Mouse (Mus musculus) CD4-positive, CD25-positive, alpha-beta regulatory T cell, adult 2 months (primary cell): ENCODE results near the gene Cym.

Experiments
- DNase-seq: peaks from one replicate; pipeline ENCODE4 v3.0.0-alpha.2; 2012; ENCODE audit warnings: low read depth, low spot score

The Cym gene

DNA sequence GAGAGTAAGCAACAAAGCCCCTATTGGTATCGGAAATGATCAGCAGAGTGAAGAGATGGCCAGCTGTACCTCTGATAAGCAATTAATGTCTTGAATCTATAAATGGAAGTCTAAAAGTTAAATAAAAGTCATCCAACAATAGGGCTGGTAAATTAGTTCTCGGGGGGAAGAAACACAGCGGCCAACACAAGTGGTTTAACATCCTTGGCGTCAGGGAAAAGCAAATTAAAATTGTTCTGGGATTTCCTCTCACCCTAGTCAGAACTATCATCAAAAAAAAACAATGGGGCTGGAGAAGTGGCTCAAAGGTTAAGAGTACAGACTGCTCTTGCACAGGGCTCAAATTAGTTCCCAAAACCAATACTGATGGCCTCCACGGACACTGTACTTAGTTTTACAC lies 4.3 kb upstream of the Cym start:
- DNase-seq: no peak

DNA sequence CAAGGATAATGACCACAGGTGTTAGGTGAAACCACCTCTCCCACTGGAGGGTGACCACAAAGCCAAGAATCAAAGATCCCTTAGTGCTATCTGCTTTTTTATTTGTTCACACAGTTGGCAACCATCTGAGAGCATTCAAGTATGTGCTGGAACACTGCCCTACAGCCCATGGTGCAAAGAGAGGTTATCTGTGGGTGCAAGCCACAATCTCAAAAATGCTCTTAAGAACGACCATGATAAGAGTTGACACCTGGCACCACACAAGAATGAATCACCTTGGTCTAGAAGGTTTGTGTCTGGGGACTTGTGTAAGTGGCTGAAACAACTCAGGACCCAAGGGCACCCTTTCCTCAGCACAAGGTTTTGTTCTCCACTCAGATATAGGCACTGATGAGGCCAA lies 1.7 kb upstream of the Cym start:
- no peak for DNase-seq

GRCm38 (mm10) chr3:107218572-107218971 lies 3.0 kb downstream of the Cym start:
- DNase-seq: no peak

- no peak for DNase-seq
Observed at GRCm38 (mm10) chr3:107217101-107217480, 4.4 kb downstream of the Cym start.

- DNase-seq: no peak
Observed at GRCm38 (mm10) chr3:107216400-107217100, 5.0 kb downstream of the Cym start.

DNA sequence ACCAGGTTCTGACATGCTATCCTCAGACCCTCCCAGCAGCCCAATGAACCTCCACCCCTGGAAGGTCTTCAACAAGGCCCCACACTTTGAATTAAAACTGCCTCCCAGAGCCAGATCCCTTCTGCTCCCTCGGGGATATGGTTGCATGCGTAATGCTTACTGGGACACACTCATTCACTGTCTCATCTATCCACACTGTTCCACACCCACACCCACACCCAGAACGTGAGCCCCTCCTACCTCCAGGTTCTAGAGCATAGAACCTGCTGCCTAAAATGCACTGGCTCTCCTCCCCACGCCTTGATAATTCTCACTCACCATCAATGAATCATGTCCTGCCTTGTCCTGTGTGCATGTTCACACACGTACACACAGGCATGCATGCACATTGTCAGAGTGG lies 6.9 kb downstream of the Cym start:
- DNase-seq: no peak

- no peak for DNase-seq
Observed at GRCm38 (mm10) chr3:107207625-107208253, 13.8 kb downstream of the Cym start.

DNA sequence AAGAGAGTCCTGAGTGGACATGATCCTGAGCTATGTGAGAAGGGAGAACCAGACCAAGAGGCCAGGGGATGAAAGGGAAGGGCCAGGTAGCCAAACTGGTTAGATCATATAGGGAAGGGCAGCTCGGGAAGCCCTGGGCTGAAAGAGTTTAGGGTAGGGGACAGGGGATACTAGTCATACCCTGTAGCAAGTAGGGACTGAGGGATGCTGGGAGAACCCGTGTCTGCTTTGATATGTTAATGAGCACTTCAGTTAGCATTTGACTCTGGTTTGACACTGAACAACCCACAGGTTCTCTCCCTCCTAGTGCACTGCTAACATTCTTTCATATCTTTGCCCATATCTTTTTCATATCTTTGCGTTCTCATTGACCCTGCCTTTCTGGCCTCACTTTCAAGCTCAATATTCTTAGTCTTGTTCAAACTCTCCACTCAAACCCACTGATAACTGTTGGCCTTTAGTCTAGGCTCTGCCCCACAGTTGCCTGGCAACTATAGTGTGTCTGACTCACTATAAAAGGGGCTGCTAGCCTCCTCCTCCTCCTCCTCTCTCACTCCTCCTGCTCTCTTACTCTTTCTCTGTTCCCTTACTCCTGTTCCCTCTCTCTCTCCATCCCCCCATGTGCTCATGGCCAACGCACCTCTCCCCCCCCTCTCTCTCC lies 14.9 kb downstream of the Cym start:
- peak; percentile 50 for DNase-seq

DNA sequence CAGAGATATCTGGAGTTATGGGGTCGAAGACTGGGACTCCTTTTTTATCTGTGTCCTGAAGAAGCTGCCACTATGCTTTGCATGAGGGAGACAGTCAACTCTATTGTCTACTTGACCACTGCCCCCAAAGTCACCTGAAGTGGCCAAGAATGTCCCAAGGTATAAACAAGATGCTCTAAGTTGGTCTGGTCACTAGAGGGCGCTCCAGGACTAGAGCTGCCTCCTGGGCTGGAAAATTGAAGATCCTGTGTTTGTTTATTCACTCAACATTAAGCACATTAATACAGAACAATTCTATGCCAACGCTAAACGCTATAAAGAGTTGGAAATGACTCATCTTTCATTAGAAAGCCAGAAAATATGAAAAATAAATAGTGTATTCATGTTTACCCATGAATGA lies 15.5 kb downstream of the Cym start:
- DNase-seq: peak; percentile 88

- no peak for DNase-seq
Observed at GRCm38 (mm10) chr3:107205170-107205569, 16.4 kb downstream of the Cym start.

DNA sequence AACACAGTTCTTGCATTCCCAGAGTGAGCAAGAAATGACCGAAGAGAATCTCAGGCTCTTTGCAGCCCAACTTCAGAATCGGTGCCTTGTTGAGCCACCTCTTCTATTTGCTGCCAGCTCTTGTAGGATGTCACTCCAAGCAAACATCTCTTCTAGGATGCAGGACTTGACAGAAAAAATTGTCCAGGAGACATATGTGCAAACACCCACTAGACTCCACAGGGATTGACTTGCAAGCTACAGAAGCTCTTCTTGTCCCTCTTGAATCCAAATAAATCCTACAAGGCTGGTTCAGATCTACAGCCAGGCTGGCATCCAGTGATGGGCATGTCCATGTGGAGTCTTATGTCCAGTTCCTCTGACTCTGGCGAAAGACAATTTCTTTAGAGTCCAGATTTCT lies 17.1 kb downstream of the Cym start:
- no peak for DNase-seq

- no peak for DNase-seq
Observed at GRCm38 (mm10) chr3:107201310-107202180, 20.0 kb downstream of the Cym start.

GRCm38 (mm10) chr3:107188226-107188899 lies 33.2 kb downstream of the Cym start:
- DNase-seq: peak; percentile 71

DNA sequence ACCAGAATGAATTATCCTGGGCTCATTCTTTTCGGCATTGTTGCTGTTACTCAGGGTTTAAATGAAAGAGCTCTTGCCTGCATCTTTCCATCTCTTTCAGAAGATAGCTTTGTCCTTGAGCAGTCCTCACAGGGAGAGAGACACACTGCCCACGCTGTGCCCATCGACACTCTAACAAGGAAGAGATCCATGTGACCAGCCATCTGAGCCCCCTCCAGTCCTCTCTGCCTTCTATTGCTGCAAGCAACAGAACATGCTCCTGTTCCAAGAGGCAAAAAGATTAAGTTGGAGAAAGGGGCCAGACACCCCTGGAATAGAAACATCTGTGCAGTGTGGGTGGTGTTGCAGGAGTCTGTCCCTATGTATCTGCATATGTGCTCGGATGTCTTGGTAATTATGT lies 34.5 kb downstream of the Cym start:
- no peak for DNase-seq

DNA sequence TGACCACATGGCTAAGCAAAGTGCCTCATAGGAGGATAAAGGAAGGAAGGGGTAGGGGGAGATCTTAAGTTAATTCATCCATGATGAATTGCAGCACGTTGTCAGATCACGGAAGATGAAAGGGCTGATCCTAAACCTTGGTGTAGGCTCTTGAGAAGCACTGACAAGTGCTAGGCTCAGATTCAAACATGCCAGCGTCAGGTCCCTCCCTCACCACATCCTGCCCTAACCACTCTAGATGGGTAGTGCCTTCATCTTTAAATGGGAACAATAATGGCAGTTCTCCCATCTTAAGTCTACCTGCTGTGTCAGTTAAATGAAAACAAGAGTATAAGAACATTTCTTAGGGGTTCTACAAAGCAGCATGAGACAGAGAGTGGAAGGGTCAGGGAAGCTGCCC lies 35.9 kb downstream of the Cym start:
- peak; percentile 58 for DNase-seq

DNA sequence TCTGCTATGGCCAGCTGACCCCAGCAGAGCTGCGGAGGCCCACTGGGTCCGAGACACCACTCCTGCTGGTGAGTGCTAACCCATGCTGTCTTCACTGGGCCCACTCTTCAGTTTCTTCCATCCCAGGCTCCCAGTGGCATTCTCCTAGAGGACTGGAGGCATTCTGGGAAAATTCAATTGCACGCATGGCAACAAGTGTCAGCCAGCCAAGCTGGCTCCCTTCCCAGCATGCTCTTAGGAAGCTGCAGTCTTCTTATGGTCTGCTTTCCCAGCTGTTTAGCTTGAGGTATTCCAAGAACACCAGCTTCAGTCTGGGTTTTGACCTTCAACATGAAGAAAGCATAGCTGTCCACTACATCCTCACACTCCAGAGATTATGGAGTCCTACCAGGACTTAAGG lies 38.4 kb downstream of the Cym start:
- no peak for DNase-seq

DNA sequence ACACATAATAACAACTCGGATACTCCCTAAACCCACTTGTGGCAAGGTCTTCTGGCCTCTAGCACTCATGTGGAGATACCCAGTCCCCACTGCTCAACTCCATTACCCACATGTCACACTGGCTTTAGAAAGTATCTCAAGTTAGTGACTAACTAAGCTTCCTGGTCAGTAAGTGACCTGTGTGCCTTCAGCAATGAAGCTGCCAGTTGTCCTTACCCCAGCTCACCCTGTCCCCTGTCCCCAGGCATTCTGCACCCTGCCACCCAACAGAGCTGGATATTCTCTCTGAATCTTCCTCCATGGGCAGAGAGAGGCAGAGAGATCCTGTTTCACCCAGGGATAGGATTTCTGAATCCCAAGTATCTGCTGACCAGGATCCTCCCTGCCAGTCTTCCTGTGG lies 38.8 kb downstream of the Cym start, which contains the start of gene Kcna10:
TSS of gene Kcna10 (plus strand) at position 301 of the 400 bp plus-strand sequence.
- no peak for DNase-seq

DNA sequence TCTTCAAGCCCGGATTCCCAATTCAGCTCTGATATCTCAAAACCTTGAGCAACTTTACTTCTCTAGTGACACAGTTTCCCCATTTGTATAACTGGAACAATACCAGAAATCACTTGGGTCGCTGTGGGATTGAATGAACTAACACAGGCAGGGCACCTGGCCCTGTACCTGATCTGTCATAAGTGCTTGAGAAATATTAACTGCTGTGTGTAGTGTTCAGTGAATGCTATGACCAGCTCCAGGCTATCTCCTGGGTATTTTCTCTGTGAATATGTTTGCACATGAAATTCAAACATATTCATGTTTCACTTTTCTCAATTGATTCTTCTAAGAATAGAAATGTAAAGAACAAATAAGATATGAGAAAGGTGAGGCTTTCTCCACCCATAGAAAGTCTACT lies 40.7 kb downstream of the Cym start:
- no peak for DNase-seq

DNA sequence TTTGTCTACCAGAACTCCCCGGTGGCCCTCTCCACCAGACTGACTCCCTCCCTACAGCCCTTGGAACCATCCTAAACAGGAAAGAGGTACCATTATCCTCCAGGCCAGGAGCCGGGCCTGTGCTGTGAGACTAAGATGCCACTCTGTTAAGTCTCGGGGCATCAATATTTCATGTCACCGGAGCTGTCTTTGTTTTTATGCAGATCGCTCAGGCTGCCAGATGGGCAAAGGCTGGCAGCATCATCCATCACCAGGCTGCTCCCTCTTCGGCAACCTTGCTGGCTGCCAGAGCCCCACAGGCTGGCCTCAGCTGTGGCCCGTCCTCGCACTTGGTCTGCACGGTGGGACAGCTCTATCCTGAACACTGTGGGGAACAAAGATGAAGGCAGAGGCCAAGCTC lies 45.0 kb downstream of the Cym start:
- no peak for DNase-seq

DNA sequence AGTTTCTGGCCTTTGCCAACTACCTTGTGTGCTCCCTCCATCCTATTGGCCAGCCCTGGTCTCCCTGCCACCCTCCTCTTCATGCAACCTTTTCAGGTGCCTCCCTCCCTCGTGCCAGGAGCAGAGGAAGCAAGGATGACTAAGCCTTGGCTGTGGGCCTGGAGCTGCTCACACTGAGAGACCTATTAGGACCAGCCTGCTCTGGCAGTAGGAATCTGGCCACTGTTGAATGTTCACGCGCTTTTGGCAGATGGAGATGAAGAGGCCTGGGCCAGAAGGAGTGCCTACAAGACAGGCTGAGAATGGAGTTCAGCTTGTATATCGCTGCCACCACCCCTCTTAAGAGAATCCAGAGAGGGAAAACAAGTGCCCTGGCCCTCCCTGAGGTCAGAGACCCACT lies 46.0 kb downstream of the Cym start:
- no peak for DNase-seq

- no peak for DNase-seq
Observed at GRCm38 (mm10) chr3:107172556-107172955, 49.0 kb downstream of the Cym start.

DNA sequence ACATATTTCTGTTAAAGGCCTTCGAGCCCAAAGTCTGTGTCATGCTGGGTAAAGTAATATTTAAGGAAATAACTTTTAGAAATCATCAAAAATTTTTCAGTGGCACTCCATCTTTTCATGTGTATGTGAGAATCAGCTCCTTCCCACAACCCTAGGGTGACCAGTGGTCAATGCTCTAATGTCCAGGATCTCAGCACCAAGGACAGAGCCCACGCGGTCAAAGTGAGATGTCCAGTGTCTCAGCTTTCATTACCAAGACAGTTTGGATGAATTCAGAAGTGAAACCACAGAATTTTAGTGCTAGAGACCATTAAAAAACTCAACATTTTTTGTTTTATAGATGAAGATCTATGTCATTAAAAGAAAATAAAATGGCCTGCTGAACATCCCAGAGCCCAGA lies 49.6 kb downstream of the Cym start:
- DNase-seq: no peak
